Mouse (Mus musculus): ENCODE data around the gene Fam234a. TPM values are rescaled to one million over a fixed set of nuclear protein-coding genes. Genes with fewer than 3 reads are reported as not detected.

The Fam234a gene
- total and polyA plus RNA-seq, 3 experiments: 3.6 to 13.3 (median 8.3) TPM

- H3K27me3 ChIP-seq (replicated peaks): peaks cover 11% of the 10 kb centered on the region
- H3K79me2 ChIP-seq (replicated peaks; ENCODE audit: control insufficient read depth, extremely low read depth, insufficient read depth, poor library complexity, severe bottlenecking): no peaks in the 10 kb centered on the region
- H3K4me3 ChIP-seq (replicated peaks in 1 of 3; ENCODE audit: low read depth in 2 of 3, low read length in 2 of 3, poor library complexity in 1 of 3): no peak overlapping the region
- no peaks in the 10 kb centered on the region for H3K4me1 ChIP-seq (ENCODE audit: control insufficient read depth in 1 of 2, insufficient read depth in 2 of 2)
- TF ChIP-seq RAD21 (IDR thresholded peaks at IDR 0.05; ENCODE audit: low read depth, low read length) (no peak), BHLHE40 (IDR thresholded peaks at IDR 0.05; ENCODE audit: low read depth, low read length) (no peak), MAZ (IDR thresholded peaks at IDR 0.05; ENCODE audit: low read depth, low read length) (no peak), TBP (conservative IDR thresholded peaks at IDR 0.05; ENCODE audit: low read depth, low read length) (no peak), KAT2A (IDR thresholded peaks at IDR 0.05; ENCODE audit: insufficient replicate concordance, low read length) (no peak), SMC3 (IDR thresholded peaks at IDR 0.05; ENCODE audit: low read depth, low read length) (no peak), ELF1 (IDR thresholded peaks at IDR 0.05; ENCODE audit: low read depth, low read length) (no peak), TCF12 (IDR thresholded peaks at IDR 0.05; ENCODE audit: low read depth, low read length) (no peak), PAX5 (IDR thresholded peaks at IDR 0.05; ENCODE audit: low read length) (no peak), ZMIZ1 (IDR thresholded peaks at IDR 0.05; ENCODE audit: low read depth, low read length) (no peak), CHD1 (IDR thresholded peaks at IDR 0.05; ENCODE audit: low read depth, low read length) (no peak)
- no peak overlapping the region for H3K9ac ChIP-seq (ENCODE audit: insufficient read depth, low read depth)
- no peak overlapping the region for H3K27ac ChIP-seq (ENCODE audit: insufficient read depth, low read depth)
- H3K9me3 ChIP-seq (replicated peaks; ENCODE audit: low read length): no peaks in the 10 kb centered on the region
- no peak overlapping the region for H3K4me2 ChIP-seq (ENCODE audit: insufficient read depth, low read depth, poor library complexity, severe bottlenecking)
- dilution Hi-C loops (cut with MboI; ENCODE audit: extremely low pct_ligation_motif_present, extremely low pct_unique_long_range_greater_than_20kb, low sequenced_read_pairs) (no loop called here), in situ Hi-C loops (cut with MboI; ENCODE audit: low pct_ligation_motif_present, low pct_unique_long_range_greater_than_20kb, low sequenced_read_pairs) (no loop called here)
- peaks cover 0 to 21% of the 10 kb centered on the region in 2 experiments for H3K36me3 ChIP-seq (replicated peaks in 1 of 2; ENCODE audit: control insufficient read depth in 1 of 2, insufficient read depth in 1 of 2, low read length in 1 of 2)
- DNase-seq (ENCODE audit: extremely low read depth): no peak
These were observed 31.8 kb downstream of the Fam234a start for GRCm38 (mm10) chr17:26212241-26212640.

GRCm38 (mm10) chr17:26207686-26208085 lies 36.4 kb downstream of the Fam234a start, which contains the start of gene Arhgdig:
TSS of gene Arhgdig (minus strand) at chr17:26207786.
- no peaks in the 10 kb centered on the region for H3K79me2 ChIP-seq (replicated peaks; ENCODE audit: control insufficient read depth, extremely low read depth, insufficient read depth, poor library complexity, severe bottlenecking)
- peaks cover 5 to 8% of the 10 kb centered on the region in 2 experiments; a peak in 3 of 4 replicates for H3K4me1 ChIP-seq (ENCODE audit: control insufficient read depth in 1 of 2, insufficient read depth in 2 of 2)
- in situ Hi-C loops (cut with MboI; ENCODE audit: low pct_ligation_motif_present, low pct_unique_long_range_greater_than_20kb, low sequenced_read_pairs): no loop called here
- peaks cover 51% of the 10 kb centered on the region for H3K27me3 ChIP-seq (replicated peaks)
- DNase-seq (ENCODE audit: extremely low read depth): no peak
- peaks cover 0 to 2% of the 10 kb centered on the region in 2 experiments for H3K36me3 ChIP-seq (replicated peaks in 1 of 2; ENCODE audit: control insufficient read depth in 1 of 2, insufficient read depth in 1 of 2, low read length in 1 of 2)
- no peak within 1 kb of the TSS for H3K4me2 ChIP-seq (ENCODE audit: insufficient read depth, low read depth, poor library complexity, severe bottlenecking)
- no peak within 1 kb of the TSS for H3K4me3 ChIP-seq (replicated peaks in 1 of 3; ENCODE audit: low read depth in 2 of 3, low read length in 2 of 3, poor library complexity in 1 of 3)
- no peaks in the 10 kb centered on the region for H3K9me3 ChIP-seq (replicated peaks; ENCODE audit: low read length)
- H3K27ac ChIP-seq (ENCODE audit: insufficient read depth, low read depth): no peak within 1 kb of the TSS
- dilution Hi-C loops (cut with MboI; ENCODE audit: extremely low pct_ligation_motif_present, extremely low pct_unique_long_range_greater_than_20kb, low sequenced_read_pairs): no loop called here
- no peak within 1 kb of the TSS for H3K9ac ChIP-seq (ENCODE audit: insufficient read depth, low read depth)
- TF ChIP-seq MAZ (IDR thresholded peaks at IDR 0.05; ENCODE audit: low read depth, low read length): no peak
- no peak for TF ChIP-seq CHD2 (IDR thresholded peaks at IDR 0.05; ENCODE audit: low read length)
- no peak for TF ChIP-seq ZMIZ1 (IDR thresholded peaks at IDR 0.05; ENCODE audit: low read depth, low read length)

GRCm38 (mm10) chr17:26206392-26206791 lies 37.6 kb downstream of the Fam234a start:
- no peak overlapping the region for H3K4me3 ChIP-seq (replicated peaks in 1 of 3; ENCODE audit: low read depth in 2 of 3, low read length in 2 of 3, poor library complexity in 1 of 3)
- in situ Hi-C loops (cut with MboI; ENCODE audit: low pct_ligation_motif_present, low pct_unique_long_range_greater_than_20kb, low sequenced_read_pairs): no loop called here
- no peaks in the 10 kb centered on the region for H3K36me3 ChIP-seq (replicated peaks in 1 of 2; ENCODE audit: control insufficient read depth in 1 of 2, insufficient read depth in 1 of 2, low read length in 1 of 2)
- H3K4me2 ChIP-seq (ENCODE audit: insufficient read depth, low read depth, poor library complexity, severe bottlenecking): no peak overlapping the region
- H3K79me2 ChIP-seq (replicated peaks; ENCODE audit: control insufficient read depth, extremely low read depth, insufficient read depth, poor library complexity, severe bottlenecking): no peaks in the 10 kb centered on the region
- H3K27me3 ChIP-seq (replicated peaks): peaks cover 64% of the 10 kb centered on the region
- H3K9ac ChIP-seq (ENCODE audit: insufficient read depth, low read depth): no peak overlapping the region
- H3K9me3 ChIP-seq (replicated peaks; ENCODE audit: low read length): no peaks in the 10 kb centered on the region
- TF ChIP-seq ZKSCAN1 (IDR thresholded peaks at IDR 0.05; ENCODE audit: borderline replicate concordance, low read depth, low read length) (no peak), SIN3A (IDR thresholded peaks at IDR 0.05; ENCODE audit: low read length) (no peak), JUND (conservative IDR thresholded peaks at IDR 0.05; ENCODE audit: low read depth, low read length) (no peak), ZNF384 (IDR thresholded peaks at IDR 0.05; ENCODE audit: low read depth, low read length) (no peak), UBTF (IDR thresholded peaks at IDR 0.05; ENCODE audit: low read depth, low read length) (no peak), CHD1 (IDR thresholded peaks at IDR 0.05; ENCODE audit: low read depth, low read length) (no peak), ZC3H11A (IDR thresholded peaks at IDR 0.05; ENCODE audit: low read depth, low read length) (no peak), NELFE (IDR thresholded peaks at IDR 0.05; ENCODE audit: low read depth, low read length) (no peak), EP300 (IDR thresholded peaks at IDR 0.05; ENCODE audit: low read length) (no peak), ETS1 (conservative IDR thresholded peaks at IDR 0.05; ENCODE audit: low read depth, low read length) (no peak), NRF1 (IDR thresholded peaks at IDR 0.05; ENCODE audit: low read depth, low read length) (no peak), JUN (IDR thresholded peaks at IDR 0.05; ENCODE audit: insufficient read depth, low read depth, low read length) (no peak)
- dilution Hi-C loops (cut with MboI; ENCODE audit: extremely low pct_ligation_motif_present, extremely low pct_unique_long_range_greater_than_20kb, low sequenced_read_pairs): no loop called here
- DNase-seq (ENCODE audit: extremely low read depth): no peak
- H3K27ac ChIP-seq (ENCODE audit: insufficient read depth, low read depth): no peak overlapping the region
- H3K4me1 ChIP-seq (ENCODE audit: control insufficient read depth in 1 of 2, insufficient read depth in 2 of 2): peaks cover 5 to 10% of the 10 kb centered on the region in 2 experiments; a peak in 3 of 4 replicates

Measured in CH12.LX (cell line).